Mouse (Mus musculus): ENCODE results near the gene Plscr4. TPM values are rescaled to one million over a fixed set of nuclear protein-coding genes. Genes with fewer than 3 reads are reported as not detected.

Gene Plscr4
- total RNA-seq, 2 experiments from 2014 or later, result 3.9 to 4.2 TPM

- peak; percentile 85 for DNase-seq
- intact Hi-C loops (cut with DNase I; ENCODE audit: low total_unique reads), result loop anchor here (5.0 kb wide), 2 partner anchors 107 to 377 kb away; no protein-coding TSS in a partner anchor
Measured at GRCm38 (mm10) chr9:92499710-92500410, 42.7 kb downstream of the Plscr4 start.

GRCm38 (mm10) chr9:92504256-92504655, 47.1 kb downstream of the Plscr4 start:
- intact Hi-C loops (cut with DNase I; ENCODE audit: low total_unique reads), result loop anchor here (5.0 kb wide), 1 partner anchor 103 kb away; no protein-coding TSS in a partner anchor
- DNase-seq, result no peak

DNA sequence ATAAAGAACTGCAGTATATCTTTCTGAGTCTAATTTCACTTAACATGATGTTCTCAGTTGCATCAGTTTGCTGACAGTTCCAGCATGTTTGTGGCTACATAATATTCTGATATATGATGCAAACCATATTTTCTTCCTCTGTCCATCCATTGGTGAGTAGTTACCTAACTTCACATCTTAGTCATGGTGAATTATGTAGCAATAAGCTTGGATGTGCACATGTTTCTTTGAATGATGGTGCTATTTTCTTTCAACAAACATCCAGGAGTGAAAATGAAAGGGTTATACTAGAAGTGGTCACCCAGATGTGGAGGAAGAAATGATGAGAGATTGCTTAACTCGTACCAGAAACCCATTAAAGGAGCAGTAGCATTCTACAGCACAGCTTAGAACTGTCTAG, 47.7 kb downstream of the Plscr4 start:
- DNase-seq, result no peak

GRCm38 (mm10) chr9:92511696-92512095, 54.5 kb downstream of the Plscr4 start:
- intact Hi-C loops (cut with DNase I; ENCODE audit: low total_unique reads), result no loop called here
- DNase-seq, result no peak

More for the DNA sequence above, 47.7 kb downstream of the Plscr4 start:
- intact Hi-C loops (cut with DNase I; ENCODE audit: low total_unique reads), result loop anchor here (5.0 kb wide), 1 partner anchor 102 kb away; no protein-coding TSS in a partner anchor

DNA sequence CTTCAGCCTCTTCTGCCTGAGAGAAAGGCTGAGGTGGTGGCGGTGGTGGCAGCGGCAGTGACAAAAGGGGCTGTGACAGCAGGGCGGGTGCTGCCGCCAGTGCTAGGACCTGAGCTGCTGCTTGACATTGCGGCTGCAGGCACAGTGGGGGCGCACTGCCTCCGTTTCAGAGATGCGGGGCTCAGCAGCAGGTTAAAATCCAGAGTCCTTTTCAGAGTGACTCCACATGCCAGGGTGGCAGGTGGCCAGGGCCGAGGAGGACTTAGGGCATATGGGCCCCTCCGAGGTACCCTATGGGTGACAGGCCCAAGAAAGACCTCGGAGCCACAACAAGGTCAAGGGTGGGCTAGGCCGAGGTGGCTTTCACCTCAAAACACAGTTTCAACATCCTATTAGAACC, 59.9 kb downstream of the Plscr4 start:
- intact Hi-C loops (cut with DNase I; ENCODE audit: low total_unique reads), result no loop called here
- no peak for DNase-seq

DNA sequence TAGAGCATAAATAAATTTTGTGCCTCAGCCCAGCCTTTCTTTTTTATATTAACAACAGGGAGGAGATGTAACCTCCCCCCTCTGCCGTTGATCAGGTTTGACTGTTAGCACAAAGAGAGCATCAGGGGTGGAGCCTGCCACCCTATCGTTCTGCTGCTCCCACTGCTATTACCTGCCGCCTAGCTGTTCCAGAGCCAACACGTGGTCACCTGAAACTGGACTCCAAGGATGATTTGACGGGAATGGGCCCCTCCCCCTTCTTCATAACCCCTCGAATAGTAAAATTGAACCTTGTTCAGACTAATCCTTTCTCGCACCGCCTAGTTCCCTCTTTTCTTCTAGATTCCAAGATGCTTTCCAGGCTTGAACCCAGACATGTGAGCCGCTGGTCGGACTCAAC, 63.6 kb downstream of the Plscr4 start:
- no peak for DNase-seq
- intact Hi-C loops (cut with DNase I; ENCODE audit: low total_unique reads), result no loop called here

- intact Hi-C loops (cut with DNase I; ENCODE audit: low total_unique reads), result no loop called here
- DNase-seq, result no peak
Measured at GRCm38 (mm10) chr9:92524506-92524905, 67.3 kb downstream of the Plscr4 start.

DNA sequence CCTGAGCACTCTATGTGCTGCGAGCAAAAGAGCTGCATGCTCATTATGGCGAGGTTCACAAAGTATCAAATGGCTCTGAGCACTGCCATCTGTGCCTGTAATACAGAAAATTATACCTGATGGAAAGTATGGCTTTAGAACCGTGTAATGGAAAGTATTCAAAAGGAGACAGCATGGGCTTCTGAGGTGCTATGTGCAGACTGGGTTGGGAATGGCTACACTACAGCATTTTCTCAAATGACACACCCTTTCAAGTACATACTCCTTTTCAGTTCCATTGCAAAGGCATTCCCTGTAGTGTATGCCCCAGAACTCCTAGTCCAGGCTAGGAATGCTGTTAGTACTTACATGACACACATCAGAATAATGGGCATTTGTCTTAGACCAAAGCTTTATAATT, 72.9 kb downstream of the Plscr4 start:
- intact Hi-C loops (cut with DNase I; ENCODE audit: low total_unique reads), result no loop called here

DNA sequence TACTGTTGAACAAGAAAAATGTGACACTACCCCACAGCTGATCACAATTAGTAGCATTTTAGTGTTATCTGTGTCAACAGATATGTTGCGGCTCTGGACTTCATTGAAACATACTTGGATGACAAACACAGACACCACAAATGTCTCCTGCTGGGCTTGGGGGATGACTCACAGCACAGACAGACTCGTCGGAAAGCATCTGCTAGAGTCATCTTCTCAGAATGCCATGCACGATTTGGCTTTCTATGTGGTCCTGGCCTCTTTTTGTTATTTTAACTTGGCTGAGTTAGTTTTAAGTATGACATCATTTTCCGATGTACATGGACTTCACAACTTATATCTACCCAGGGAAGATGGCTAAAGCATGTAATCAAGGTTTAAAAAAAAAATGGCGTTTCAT, 80.6 kb downstream of the Plscr4 start:
- intact Hi-C loops (cut with DNase I; ENCODE audit: low total_unique reads), result no loop called here
- no peak for DNase-seq

More for the DNA sequence above, 72.9 kb downstream of the Plscr4 start:
- DNase-seq, result no peak

DNA sequence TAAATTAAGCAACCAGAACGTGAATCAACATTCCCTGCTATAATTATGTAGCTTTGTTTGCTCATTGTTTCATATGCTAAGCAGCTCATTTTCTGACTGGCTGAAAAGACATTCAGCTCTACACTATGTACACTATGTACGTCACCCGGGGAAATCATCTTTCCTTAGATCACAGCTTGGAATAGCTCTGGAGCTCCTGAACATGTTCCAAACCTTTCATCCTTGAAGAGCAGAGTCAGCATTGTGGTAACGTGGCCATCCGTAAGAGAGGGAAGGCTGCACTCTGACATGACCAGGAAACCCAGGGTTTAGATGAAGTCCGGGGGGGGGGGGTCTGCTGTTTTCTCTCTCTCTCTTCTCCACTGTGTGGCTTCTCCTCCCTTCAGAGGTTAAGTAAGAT, 81.0 kb downstream of the Plscr4 start:
- DNase-seq, result no peak
- intact Hi-C loops (cut with DNase I; ENCODE audit: low total_unique reads), result no loop called here

Other genes with a start within 250 kb of the Plscr4 start
- gene Plscr1, start 207.6 kb upstream of the Plscr4 start, total RNA-seq (2021), result 1 to 10 TPM in 1 of 2 experiments, under 1 TPM in 1; 0.98 to 1.4 TPM
- 1 to 10 TPM in 1 of 2 experiments, under 1 TPM in 1; 0.51 to 1.0 TPM for gene Plscr2, start 181.8 kb upstream of the Plscr4 start, total RNA-seq (2021)
- not detected for gene 1700057G04Rik, start 148.0 kb upstream of the Plscr4 start, total RNA-seq (2021)
- gene Plod2, start 84.8 kb downstream of the Plscr4 start, total RNA-seq (2021), result 1 to 10 TPM; 7.5 to 9.0 TPM